Mouse (Mus musculus) large intestine, adult 2 months (tissue): ENCODE results near the gene Med25. TPM values are rescaled to one million over a fixed set of nuclear protein-coding genes. Genes with fewer than 3 reads are reported as not detected.

Experiments used
- DNase-seq: peaks from one replicate; pipeline ENCODE4 v3.0.0-alpha.2; 2012; ENCODE audit warnings: low read depth, low spot score
- WGBS: fragments of 180-500 bp; shearing (Covaris S2); methylation state at CpG from one replicate; pipeline ENCODE4 v1.1.7; 2018; 5-methylcytosine and 5-hydroxymethylcytosine counted together
- polyA plus RNA-seq: library from polyadenylated mRNA; depleted of rRNA; stranded (reverse); fragments of >200 nt; gene quantifications from 2 replicates; pipeline ENCODE4 v1.2.3, GENCODE M21; 2012

The Med25 gene
- polyA plus RNA-seq, 1 experiment, result 69.4 TPM

GRCm38 (mm10) chr7:44866276-44867009, 26.1 kb downstream of the Med25 start:
- no peak for DNase-seq
- 20% methylated on average over 15 of the region's 15 CpGs for WGBS

- 75% methylated on average over 24 of the region's 24 CpGs for WGBS
- no peak for DNase-seq
Observed at GRCm38 (mm10) chr7:44864595-44865542, 27.6 kb downstream of the Med25 start.

GRCm38 (mm10) chr7:44863982-44864494, 28.5 kb downstream of the Med25 start:
- no peak for DNase-seq

GRCm38 (mm10) chr7:44863210-44863609, 29.3 kb downstream of the Med25 start:
- WGBS, result 90% methylated on average over 14 of the region's 14 CpGs

More at GRCm38 (mm10) chr7:44863982-44864494, 28.5 kb downstream of the Med25 start:
- WGBS, result 87% methylated on average over 11 of the region's 11 CpGs

GRCm38 (mm10) chr7:44862434-44862833, 30.1 kb downstream of the Med25 start:
- WGBS, result 78% methylated on average over 8 of the region's 8 CpGs
- no peak for DNase-seq

More at GRCm38 (mm10) chr7:44863210-44863609, 29.3 kb downstream of the Med25 start:
- no peak for DNase-seq

GRCm38 (mm10) chr7:44861429-44861816, 31.1 kb downstream of the Med25 start:
- no peak for DNase-seq
- 86% methylated on average over 14 of the region's 14 CpGs for WGBS

- WGBS, result 55% methylated on average over 22 of the region's 22 CpGs
- DNase-seq, result no peak
Observed at GRCm38 (mm10) chr7:44860576-44861428, 31.7 kb downstream of the Med25 start.

GRCm38 (mm10) chr7:44859896-44860295, 32.6 kb downstream of the Med25 start:
- whole genome bisulfite sequencing, result 88% methylated on average over 11 of the region's 11 CpGs
- DNase-seq, result no peak

- 29% methylated on average over 8 of the region's 8 CpGs for WGBS
- no peak for DNase-seq
Observed at GRCm38 (mm10) chr7:44857905-44858304, 34.6 kb downstream of the Med25 start.

GRCm38 (mm10) chr7:44857042-44857552, 35.4 kb downstream of the Med25 start, which contains the start of gene Pnkp:
TSS of gene Pnkp (plus strand) at chr7:44857139.
- DNase-seq, result peak; percentile 70
- WGBS, result under 1% methylated on average over 32 of the region's 32 CpGs

GRCm38 (mm10) chr7:44856265-44856916, 36.1 kb downstream of the Med25 start:
- 53% methylated on average over 9 of the region's 9 CpGs for WGBS
- no peak for DNase-seq

- 17% methylated on average over 10 of the region's 10 CpGs for WGBS
- DNase-seq, result no peak
Observed at GRCm38 (mm10) chr7:44855036-44855435, 37.5 kb downstream of the Med25 start.

- WGBS, result under 1% methylated on average over 45 of the region's 45 CpGs
- peak; percentile 88 for DNase-seq
Observed at GRCm38 (mm10) chr7:44854356-44855031, 38.0 kb downstream of the Med25 start.

GRCm38 (mm10) chr7:44853596-44854355, 38.7 kb downstream of the Med25 start:
- DNase-seq, result no peak
- 15% methylated on average over 26 of the region's 26 CpGs for WGBS

- no peak for DNase-seq
- 92% methylated on average over 2 of the region's 2 CpGs for WGBS
Observed at GRCm38 (mm10) chr7:44853065-44853464, 39.4 kb downstream of the Med25 start.

GRCm38 (mm10) chr7:44852259-44853027, 40.1 kb downstream of the Med25 start:
- DNase-seq, result no peak
- 89% methylated on average over 36 of the region's 36 CpGs for WGBS
